Mouse (Mus musculus): Measurements from ENCODE around the gene F5. TPM values are rescaled to one million over a fixed set of nuclear protein-coding genes. Genes with fewer than 3 reads are reported as not detected.
"Not testable (repeated sequence)": the region's sequence is repeated elsewhere in the genome, so short reads cannot be mapped to it uniquely, and the experiment has no call there.

The F5 gene
- total RNA-seq, 2 experiments from 2014 or later = 0.43 to 0.63 TPM

DNA sequence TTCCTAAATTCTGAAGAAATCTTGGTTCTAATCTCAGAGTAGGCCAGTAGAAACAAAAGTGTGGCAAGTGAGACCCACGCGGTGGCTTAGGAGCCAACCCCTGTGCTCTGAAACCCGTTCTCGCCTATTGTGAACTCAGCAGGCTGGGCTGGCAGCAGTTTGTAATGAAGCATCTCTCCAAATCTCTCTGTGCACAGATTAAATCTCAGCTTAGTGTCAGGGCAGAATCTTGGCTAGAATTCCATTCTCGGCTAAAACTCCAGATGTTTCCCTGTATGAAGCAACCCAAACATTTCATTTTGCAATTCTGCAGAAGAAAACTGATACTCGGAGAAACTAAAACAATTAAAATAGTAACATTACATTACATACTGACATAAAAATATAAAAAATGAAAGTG, 63.9 kb downstream of the F5 start:
- DNase-seq (ENCODE audit: extremely low spot score in 1 of 2, low spot score in 2 of 2) = no peak
- intact Hi-C loops (cut with DNase I) = no loop called here

DNA sequence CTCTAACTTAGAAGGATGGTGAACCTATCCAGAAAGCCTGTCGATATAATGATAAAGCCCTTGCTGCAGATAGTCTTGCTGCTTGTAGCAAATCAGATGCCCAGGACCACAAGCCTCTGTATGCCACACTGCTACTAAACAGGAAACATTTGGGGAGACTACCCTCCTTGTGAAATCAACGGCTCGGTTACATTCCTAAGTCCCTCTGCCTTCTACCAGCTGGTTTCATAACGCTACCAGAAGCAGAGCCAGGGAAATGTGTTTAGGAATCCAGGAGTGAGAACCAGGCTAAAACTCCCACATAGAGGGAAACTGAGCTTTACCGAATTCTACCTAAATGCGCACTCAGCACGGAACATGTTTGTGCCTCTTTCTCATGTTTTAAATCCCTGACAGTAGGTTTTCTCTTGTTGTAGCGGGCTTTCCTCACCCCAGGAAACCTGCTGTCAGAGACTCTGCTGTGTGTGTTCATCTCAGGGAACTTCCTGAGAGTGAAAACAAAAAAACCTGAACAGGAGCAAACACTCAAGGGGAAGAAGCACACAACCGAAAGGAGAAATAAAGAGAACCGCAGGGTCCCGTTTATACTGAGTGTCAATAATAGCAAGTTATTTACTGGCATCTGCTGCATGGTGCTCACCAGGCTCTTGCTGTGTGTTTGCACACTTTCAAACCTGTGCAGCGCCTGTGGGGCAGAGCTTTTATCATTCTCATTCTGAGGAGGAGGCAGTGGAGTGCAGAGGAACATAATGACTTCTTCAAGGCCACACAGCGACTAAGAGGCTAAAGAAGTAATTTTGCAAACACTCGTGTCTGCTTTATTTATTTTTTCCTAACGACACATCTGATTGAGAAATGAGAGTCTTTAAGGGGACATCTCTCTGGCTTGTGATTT, 66.4 kb downstream of the F5 start:
- intact Hi-C loops (cut with DNase I) = no loop called here
- no peak for DNase-seq (ENCODE audit: extremely low spot score in 1 of 2, low spot score in 2 of 2)

DNA sequence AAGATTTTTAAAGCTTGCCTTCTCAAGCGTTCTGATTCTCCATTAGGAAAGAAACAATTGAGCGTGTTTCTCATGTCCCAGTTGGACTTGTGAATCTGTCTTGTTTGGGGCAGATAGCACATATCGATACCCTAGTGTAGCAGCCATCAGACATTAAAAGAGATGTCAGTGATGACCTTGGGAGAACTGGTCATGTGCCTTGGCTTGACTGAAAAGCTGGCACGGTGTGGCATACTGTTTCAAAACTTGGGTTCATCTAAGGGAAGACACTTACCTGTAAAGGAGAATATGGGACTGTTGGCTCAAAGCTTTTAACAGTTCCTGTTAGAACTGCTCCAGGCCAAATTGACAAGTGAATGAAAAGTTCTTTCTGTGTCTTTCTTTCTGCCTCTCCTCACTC, 68.6 kb downstream of the F5 start:
- intact Hi-C loops (cut with DNase I) = no loop called here
- no peak for DNase-seq (ENCODE audit: extremely low spot score in 1 of 2, low spot score in 2 of 2)

DNA sequence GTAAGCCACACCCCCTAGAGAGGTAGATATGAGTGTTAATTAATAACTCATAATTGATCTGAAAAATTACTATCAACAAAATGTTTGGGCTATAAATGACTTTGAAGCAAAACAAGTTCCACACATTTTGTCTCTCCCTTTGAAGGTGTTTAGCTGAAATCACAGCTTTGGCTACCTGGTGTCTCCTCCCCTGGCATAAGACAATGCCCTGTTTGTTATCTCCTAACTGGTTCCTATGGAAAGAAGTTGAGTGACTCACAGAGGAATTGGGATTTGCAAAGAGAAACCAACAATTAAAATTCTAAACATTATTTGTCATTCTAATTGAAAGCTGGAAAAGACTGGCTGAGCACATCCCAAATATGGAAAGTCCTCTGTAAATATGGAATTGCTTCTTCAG, 71.5 kb downstream of the F5 start:
- intact Hi-C loops (cut with DNase I) = no loop called here
- no peak for DNase-seq (ENCODE audit: extremely low spot score in 1 of 2, low spot score in 2 of 2)

DNA sequence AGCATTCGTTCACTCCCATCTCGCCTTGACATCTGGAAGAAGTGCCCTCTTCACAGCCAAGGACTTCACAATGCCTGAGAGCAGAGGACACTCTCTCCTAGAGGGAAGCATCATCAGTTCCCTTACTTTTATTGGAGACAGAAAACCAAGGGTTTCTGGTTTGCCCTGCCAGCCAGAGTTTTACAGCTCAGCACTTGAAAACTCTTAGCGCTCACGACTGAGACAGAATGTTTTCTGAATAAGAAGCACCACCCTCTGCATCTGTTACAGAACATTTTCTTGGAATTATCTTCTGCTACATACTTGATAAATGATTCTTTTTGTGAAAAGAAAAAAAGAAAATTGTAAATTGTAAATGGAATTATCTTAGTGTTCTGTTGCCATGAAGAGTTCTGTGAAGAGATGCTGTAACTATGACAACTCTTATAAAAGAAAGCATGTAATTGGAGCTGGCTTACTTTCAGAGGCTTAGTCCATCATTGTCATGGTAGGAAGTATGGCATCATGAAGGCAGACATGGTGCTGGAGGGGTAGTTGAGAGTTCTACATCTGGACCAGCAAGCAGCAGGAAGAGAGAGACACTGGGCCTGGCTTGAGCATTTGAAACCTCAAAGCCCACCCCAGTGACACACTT, 80.4 kb downstream of the F5 start:
- intact Hi-C loops (cut with DNase I); DNase-seq (ENCODE audit: extremely low spot score in 1 of 2, low spot score in 2 of 2): not testable (repeated sequence)

DNA sequence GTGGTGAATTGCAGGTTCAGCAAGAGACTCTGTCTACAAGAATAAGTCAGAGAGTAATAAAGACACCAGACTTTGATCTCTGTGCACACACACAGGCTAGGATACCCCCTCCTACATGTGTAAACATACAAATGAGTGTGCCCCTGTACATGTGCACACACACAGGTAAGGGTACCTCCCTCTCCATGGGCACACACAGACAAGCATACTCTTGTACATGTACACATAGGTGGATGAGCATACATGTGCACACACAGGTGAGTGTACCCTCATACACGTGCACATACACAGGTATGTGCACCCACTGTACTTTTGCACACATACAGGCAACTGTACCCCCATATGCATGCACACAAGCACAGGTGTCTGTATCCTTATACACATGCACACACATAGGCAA, 81.8 kb downstream of the F5 start:
- no peak for DNase-seq (ENCODE audit: extremely low spot score in 1 of 2, low spot score in 2 of 2)
- intact Hi-C loops (cut with DNase I) = no loop called here

DNA sequence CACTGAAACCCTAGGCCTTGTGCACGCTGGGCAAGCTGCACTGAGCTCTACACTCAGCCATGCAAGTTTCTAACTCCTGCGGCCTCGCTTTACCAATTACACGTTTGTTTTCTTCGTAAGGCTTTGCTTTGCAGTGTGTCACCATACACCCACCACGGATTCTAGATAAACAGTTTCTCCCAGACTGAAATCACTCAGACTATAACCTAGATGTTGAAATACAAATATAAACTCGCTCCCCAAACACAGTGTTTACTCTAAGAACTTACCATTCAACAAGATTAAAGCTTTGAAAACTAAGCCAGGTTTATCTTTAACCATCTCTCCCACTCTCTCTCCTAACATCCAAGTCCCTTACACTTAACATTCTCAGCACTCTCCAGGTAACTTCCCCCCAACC, 83.4 kb downstream of the F5 start:
- no peak for DNase-seq (ENCODE audit: extremely low spot score in 1 of 2, low spot score in 2 of 2)
- intact Hi-C loops (cut with DNase I) = no loop called here

DNA sequence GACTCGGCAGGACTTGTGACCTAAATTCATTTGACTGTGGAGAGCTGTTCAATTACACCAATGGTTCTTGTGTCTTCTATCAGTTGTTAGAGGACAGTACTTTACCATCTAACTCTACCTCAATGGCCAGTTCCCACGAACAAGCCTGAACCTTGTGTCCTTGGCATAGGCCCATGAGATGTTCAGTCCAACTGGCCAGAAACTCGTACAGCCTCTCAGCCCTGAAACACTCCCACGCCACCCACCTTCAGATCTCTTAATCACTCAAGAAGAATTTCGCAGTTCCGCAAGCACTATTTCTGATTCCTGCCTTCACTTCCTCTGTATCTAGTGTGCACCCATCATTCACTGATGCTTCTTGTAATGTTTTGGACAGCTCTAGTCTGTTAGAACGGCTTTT, 84.4 kb downstream of the F5 start:
- intact Hi-C loops (cut with DNase I) = no loop called here
- DNase-seq (ENCODE audit: extremely low spot score in 1 of 2, low spot score in 2 of 2) = no peak

DNA sequence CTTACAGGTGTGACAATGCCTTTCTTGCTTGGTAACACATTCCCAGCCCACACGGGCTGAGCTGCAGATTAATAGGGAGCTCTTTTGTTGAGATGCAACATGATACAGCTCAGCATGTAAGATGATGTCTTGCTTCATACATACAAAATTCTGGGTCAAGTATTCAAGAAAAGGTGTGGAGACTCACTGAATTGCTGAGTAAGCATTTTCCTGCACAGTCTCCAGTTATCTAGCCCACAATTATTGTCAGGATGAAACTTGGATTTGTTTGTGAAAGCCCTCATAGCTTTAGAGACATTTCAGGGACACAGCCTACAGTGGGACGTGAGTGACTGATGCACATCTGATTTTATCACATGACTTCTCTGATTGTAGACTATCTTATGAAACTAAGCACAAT, 89.9 kb downstream of the F5 start:
- intact Hi-C loops (cut with DNase I) = no loop called here
- DNase-seq (ENCODE audit: extremely low spot score in 1 of 2, low spot score in 2 of 2) = no peak

DNA sequence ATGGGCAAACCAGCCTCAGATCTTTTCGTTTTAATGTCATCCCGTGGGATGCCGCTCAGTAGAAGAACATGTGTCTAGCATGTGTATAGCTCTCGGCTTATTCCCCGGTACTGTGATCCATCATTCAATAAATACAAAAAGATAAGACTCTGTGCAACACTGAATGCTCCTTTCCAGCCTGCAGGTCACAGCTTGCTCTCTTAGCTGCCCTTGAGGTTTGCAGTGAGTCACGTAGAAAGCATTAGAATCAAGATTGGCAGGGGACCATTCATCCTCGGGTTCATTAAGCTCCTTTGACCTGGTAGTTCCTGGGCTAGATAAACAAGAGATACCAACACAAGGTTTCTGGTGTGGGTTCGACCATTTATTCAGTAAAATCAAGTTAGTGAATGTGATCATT, 91.2 kb downstream of the F5 start:
- DNase-seq (ENCODE audit: extremely low spot score in 1 of 2, low spot score in 2 of 2) = no peak
- intact Hi-C loops (cut with DNase I) = no loop called here

DNA sequence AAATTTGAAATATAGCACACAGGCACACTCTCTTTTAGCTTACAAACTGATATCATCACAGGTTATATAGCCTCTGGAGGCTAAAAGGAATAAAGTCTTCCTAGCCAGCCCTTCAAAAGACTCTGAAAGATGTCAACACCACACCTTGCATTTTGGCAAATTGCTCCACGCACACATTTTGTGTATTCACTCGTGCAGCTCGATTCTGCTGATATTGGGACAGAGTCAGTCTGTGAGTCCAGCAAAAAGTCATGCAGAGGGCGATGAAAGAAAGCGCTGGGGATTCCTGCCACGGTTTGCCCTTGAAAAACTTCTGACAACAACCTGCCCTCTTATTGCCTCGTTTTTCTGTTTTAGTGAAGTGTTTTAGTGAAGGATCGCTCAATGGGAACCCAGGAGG, 95.8 kb downstream of the F5 start:
- intact Hi-C loops (cut with DNase I) = no loop called here
- no peak for DNase-seq (ENCODE audit: extremely low spot score in 1 of 2, low spot score in 2 of 2)

DNA sequence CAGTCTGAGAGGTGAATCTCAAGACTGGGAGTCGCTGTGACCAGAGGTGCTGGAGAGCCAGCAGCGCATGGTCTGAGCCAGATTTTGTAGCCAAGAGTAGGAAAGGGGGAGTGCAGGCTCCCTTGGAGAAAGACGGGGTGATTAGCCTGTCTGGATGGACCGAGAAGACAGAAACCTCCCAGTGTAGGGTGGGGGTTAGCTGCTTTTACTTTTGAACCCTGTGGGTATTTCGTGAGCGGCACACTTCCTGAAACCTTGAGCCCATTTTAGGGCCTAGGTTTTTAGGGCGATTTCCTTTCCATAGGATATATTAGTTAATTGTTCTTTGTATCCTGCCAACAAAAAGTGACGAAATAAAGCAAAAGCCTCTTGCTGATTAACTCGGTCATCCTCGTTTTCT, 96.3 kb downstream of the F5 start:
- intact Hi-C loops (cut with DNase I) = no loop called here
- DNase-seq (ENCODE audit: extremely low spot score in 1 of 2, low spot score in 2 of 2) = no peak

DNA sequence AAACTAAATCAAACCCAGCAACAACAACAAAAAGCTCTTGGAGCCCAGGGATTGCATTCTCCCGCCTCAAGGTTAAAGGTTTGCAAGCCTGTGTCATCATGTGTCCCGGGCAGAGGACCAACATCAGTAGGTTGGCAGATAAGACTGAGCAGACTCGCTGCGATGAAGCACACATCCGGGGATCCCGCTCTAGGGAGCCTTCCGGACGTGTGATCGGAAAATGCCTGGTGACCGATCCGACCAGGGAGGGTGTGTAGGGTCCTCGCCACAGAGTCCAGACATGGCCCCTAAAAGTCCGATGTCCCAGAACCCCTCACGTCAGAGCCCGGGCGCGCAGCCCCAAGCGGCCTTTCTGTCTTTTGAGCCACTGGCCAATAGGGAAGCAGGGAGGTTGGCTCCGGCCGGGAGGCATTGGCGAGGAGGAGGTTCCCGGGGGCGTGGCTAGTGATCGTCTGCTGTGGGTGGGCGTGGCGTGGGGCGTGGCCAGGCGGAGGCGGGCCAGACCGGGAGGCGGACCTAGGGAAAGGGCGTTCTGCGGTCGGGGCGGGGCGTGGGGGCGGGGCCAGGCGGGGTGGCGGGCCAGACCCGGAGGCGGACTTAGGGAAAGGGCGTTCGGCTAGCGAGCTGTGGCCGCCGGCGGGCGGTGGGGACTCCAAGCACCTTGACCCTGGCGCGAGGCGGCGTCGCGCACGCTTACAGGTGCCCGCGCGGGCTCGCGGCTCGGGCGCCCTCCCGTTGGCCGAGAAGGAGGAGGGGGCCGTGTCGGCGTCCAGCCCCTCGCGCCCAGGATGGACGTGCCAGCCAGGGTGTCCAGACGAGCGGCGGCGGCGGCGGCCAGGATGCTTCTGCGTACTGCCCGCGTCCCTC, 97.1 kb downstream of the F5 start, which contains the start of gene Slc19a2:
Slc19a2 (plus strand) TSS at position 582 of the 867 bp plus-strand sequence.
- peak; percentile 96 to 98 for DNase-seq (ENCODE audit: extremely low spot score in 1 of 2, low spot score in 2 of 2)
- intact Hi-C loops (cut with DNase I) = no loop called here

DNA sequence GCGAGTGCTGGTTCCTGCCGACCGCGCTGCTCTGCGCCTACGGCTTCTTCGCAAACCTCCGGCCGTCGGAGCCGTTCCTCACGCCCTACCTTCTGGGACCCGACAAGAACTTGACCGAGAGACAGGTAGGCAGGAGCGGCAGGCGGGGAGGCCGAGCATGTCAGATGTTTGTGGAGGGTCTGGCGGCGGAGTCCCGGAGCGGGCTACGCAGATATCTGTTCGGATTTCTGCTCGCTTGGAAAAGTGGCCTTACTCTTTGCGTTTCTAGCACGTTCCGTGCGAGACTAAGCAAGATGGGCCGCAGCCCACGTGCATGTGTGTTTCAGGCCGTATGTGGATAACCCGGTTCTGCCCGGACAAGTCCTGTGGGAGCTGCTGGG, 97.7 kb downstream of the F5 start:
- intact Hi-C loops (cut with DNase I) = no loop called here
- DNase-seq (ENCODE audit: extremely low spot score in 1 of 2, low spot score in 2 of 2) = peak in 1 of 2 experiments; percentile 34

DNA sequence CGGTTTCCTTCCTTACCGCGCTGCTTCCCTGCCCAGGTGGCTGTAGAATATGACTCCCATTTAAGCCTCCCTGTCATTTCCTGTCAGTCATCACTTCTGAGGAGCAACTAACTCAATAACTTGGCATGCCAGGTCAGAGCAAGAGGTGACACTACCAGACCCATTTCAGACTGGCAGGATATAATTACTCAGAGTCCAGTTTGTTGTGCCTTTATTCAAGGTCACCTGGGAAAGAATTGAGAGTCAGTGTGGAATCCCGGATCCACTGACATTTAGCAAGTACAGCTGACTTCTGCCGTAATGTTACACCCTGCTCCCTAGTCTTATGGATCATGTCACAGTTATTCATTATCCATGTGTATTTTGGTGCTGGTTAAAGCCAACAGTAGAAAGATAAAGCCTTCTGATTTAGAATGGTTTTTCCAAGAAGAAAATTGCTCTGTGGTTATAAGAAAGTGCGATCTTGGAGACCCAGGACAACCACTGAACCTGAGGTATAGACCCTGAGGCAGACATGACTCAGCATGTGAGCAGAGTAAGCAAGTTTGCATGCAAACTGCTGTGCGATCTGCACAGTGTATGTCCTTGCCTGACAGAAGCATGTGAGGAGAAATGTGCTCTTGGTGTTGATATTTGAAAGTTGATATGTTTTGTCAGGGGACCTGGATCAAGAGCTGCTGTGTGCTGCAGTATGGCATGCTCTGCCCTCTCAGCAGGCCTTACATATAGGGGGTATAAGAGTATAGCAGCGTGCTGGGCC, 98.9 kb downstream of the F5 start:
- intact Hi-C loops (cut with DNase I) = no loop called here
- no peak for DNase-seq (ENCODE audit: extremely low spot score in 1 of 2, low spot score in 2 of 2)

DNA sequence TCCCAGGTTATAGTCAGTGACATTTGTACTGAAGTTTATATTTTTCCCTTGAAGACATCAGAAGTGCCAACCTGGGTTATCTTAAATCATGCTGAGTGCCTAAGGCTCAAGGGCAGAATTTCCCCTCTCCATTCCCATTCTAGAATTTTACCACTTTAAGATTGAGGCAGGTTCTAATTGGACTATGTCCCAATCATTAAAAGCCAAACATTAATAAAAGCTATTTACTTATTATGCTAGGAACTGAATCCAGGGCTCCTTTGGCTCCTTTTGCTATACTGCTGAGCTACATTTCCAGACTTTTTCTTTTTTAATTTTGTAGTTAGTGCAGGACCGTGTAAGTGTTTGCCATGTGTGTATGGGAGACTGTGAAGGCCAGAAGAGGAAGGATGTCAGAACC, 99.8 kb downstream of the F5 start:
- intact Hi-C loops (cut with DNase I) = no loop called here
- no peak for DNase-seq (ENCODE audit: extremely low spot score in 1 of 2, low spot score in 2 of 2)

DNA sequence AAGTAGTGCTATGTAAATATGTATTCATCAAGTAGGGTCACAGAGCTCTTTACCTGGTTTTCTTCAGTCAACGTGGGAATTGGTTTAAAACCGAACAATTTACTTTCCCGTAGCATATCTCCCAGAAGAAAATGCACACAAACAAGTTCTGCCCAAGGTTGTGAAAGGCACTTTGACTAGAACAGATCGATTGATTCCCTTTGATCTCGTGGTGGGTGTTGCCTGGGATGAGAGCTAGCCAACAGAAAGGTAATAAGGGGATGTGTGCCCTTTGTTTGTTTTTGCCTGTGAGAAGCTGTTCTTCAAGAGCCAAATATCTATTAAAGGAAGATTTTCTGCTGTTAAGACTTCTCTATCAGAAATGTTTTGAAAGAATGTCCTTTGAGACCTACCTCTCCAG, 100.9 kb downstream of the F5 start:
- intact Hi-C loops (cut with DNase I) = no loop called here

DNA sequence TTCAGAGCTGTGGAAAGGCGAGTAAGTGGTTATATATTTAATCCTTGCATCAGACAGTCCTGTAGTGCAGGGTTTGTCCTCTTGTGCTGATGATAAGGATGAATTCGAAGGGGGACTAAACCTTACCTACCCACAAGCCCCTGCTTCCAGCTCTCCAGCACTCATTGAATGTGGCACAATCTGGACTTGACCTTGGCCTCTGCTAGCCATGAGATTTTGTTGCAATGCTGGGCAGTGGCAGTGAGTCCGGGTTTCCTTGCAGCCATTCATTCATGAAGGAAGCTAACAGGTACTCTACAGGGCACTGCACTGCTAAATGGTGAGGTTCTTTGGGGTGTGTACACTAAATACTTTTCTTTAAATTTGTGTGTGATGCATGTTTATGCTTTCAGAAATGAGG, 103.2 kb downstream of the F5 start:
- no peak for DNase-seq (ENCODE audit: extremely low spot score in 1 of 2, low spot score in 2 of 2)
- intact Hi-C loops (cut with DNase I) = no loop called here

More for the DNA sequence above, 100.9 kb downstream of the F5 start:
- no peak for DNase-seq (ENCODE audit: extremely low spot score in 1 of 2, low spot score in 2 of 2)
